Mouse (Mus musculus) ES-Bruce4 (cell line): ENCODE results near the gene Umodl1.

ENCODE experiments used
- CTCF ChIP-seq: IDR thresholded peaks from one replicate; pipeline ENCODE4 v1.8.1; 2011; ENCODE audit warnings: low read depth, low read length
- EP300 ChIP-seq: IDR thresholded peaks from 2 replicates; pipeline ENCODE4 v1.6.1; 2011; ENCODE audit warnings: low read depth, low read length; ENCODE audit not compliant: insufficient read depth
- POLR2A ChIP-seq: IDR thresholded peaks from one replicate; pipeline ENCODE4 v1.8.1; 2011; ENCODE audit warnings: low read length; ENCODE audit not compliant: insufficient read depth

GRCm38 (mm10) chr17:31057891-31058744, 103.7 kb downstream of the Umodl1 start:
- no peak for TF ChIP-seq POLR2A
- TF ChIP-seq CTCF: no peak
- no peak for TF ChIP-seq EP300
